Mouse (Mus musculus) stomach, postnatal 0 days (tissue): ENCODE results near the gene Plekhj1.

Experiments used
- CTCF ChIP-seq: IDR thresholded peaks from 2 replicates; pipeline ENCODE4 v1.5.1; 2016; ENCODE audit warnings: antibody characterized with exemption, low read depth, mild to moderate bottlenecking, moderate library complexity
- EP300 ChIP-seq: optimal IDR thresholded peaks from 2 replicates; pipeline ENCODE3; 2016; ENCODE audit warnings: antibody characterized with exemption

DNA sequence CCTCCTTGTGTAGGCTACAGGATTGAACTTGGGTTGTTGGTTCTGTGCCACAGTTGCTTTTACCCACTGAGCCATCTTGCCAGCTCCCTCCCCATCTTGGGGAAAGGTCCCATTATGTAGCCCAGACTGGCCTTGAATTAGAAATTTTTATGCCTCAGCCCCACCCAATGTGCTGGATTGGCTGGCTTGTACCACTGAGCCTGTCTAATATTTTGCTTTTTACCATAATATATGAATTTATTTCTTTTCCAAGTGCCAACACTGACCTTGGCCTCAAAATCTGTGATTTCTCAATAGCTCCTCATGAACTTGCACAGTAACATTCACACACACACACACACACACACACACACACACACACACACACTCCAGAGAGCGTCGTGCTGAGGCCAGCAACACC, 32.7 kb downstream of the Plekhj1 start:
- TF ChIP-seq CTCF = no peak
- TF ChIP-seq EP300 = no peak
